Mouse (Mus musculus) brain, embryonic 14.5 days (tissue): Measurements from ENCODE around the gene Fbxo36. TPM values are rescaled to one million over a fixed set of nuclear protein-coding genes. Genes with fewer than 3 reads are reported as not detected.

Experiments
- DNase-seq: peaks from one replicate; pipeline ENCODE4 v3.0.0-alpha.2; 2011; ENCODE audit warnings: low read depth
- CTCF ChIP-seq: fragments of 200-500 bp; IDR thresholded peaks from 2 replicates; pipeline ENCODE4 v1.5.1; 2012; ENCODE audit warnings: inconsistent platforms, mild to moderate bottlenecking, moderate library complexity, borderline replicate concordance; ENCODE audit not compliant: insufficient read depth, insufficient read length; ENCODE audit errors: extremely low read depth
- POLR2A ChIP-seq: fragments of 200-500 bp; IDR thresholded peaks from 2 replicates; pipeline ENCODE4 v1.6.1; 2012; ENCODE audit warnings: mild to moderate bottlenecking, inconsistent platforms, borderline replicate concordance; ENCODE audit not compliant: poor library complexity, insufficient read depth, insufficient read length, severe bottlenecking; ENCODE audit errors: extremely low read depth
- polyA plus RNA-seq: library from polyadenylated mRNA; depleted of rRNA; stranded (reverse); fragments of >200 nt; gene quantifications from 2 replicates; pipeline ENCODE4 v1.2.3, GENCODE M21; 2012; rRNA removed

Gene Fbxo36
- polyA plus RNA-seq, 1 experiment: 4.9 TPM

DNA sequence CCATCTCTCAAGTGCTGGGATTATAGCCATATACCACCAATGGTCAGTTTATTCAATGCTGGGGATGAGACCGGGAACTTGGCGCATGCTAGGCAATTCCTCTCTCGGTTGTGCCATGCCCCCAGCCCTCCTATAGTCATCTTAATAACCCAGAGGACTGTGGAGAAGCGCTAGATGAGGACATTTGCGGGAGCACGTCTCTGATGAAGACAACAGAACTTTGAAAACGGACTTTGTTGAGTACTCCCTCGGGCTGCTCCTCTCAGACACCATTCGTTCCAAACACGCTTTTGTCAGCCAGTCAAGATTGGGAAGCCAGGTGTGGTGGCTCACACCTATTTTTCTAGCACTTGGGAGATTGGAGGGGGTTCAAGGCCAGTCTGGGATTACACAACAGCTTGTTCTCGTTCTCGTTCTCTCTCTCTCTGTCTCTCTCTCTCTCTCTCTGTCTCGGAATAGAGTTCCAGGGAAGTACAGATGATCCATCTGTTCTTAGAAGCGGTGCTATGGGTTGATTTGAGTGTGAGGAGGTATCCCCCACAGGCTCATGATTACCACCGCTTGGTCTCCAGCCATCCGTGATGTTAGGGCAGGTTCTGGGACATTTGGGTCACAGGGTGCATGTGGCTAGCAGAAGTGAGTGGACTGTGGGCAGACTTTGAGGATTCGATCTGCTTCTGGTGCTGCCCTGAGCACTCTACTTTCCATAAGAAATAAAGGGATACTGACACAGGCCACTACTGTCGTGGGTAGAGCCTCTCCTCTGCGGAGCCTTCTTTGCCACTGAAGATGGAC lies 97.3 kb downstream of the Fbxo36 start:
- peak; percentile 20 for DNase-seq
- TF ChIP-seq CTCF: no peak
- TF ChIP-seq POLR2A: no peak

DNA sequence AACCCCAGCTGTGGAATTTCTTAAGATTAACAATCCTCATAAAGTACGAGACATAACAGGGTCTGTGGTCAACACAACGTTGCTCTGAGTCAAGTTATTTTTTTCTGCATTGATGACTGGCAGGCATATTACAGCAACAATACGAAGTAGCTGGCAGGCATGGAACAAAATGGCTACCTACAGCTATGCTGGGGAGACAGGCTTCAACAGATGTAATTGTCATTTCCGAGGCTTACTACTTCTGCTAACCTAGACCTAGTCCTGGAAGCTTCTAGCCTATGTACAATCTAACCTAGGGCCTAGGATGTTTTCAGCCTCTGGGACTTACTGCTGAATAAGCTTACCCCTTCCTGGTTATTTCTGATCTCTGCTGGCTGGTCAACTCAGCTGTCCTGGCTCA lies 99.8 kb downstream of the Fbxo36 start:
- DNase-seq: no peak
- TF ChIP-seq POLR2A (no peak), CTCF (no peak)

DNA sequence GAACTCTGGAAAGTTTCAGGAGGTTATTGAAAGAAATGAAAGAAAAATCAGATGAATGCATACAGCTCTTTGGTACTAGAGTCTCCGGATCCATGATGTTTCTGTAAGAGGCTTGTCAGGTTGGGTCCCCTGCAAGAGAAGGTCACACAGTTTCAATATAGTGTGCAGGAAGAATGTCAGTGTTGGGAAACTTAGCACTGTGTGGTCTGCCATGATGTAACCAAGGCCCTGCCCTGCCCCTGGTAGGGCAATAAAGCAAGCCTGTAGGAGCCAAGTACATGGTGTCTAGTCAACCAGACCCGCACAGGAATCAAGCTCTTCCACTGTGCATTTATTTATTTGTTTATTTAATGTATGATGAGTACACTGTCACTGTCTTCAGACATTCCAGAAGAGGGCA lies 100.7 kb downstream of the Fbxo36 start:
- TF ChIP-seq CTCF (no peak), POLR2A (no peak)

DNA sequence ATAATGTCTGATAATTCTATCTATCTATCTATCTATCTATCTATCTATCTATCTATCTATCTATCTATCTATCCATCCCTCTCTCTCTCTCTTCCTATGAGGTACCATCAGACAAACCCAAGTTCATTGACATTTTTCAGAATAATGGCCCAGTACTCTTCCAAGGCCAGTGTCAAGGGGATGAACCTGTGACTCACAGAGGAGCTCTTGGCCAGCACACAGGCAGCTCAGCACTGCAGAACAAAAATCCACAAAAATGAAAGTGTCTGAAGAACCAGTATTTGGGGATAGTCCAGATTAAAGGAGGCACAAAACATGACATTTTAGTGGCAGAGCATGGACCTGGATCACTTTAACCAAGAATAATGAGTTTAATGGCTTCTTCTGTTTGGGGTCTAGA lies 103.0 kb downstream of the Fbxo36 start:
- TF ChIP-seq CTCF (no peak), POLR2A (no peak)
- no peak for DNase-seq

More for the DNA sequence above, 100.7 kb downstream of the Fbxo36 start:
- DNase-seq: no peak

DNA sequence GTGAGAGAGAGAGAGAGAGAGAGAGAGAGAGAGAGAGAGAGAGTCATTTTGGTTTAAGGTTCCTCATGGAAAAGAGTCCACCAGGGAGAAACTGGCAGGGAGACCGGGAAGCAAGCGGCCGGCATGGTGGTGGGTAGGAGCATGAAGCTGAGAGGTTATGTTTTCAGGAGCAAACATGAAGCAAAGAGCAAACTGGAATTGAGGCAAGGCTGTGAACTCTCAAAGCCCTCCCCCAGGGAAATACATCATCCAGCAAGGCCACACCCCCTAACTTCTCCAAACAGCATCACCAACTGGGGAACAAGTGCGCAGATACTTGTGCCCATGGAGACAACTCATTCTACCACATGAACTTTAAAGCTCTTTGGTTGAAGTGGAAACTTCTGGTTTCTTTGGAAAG lies 103.9 kb downstream of the Fbxo36 start:
- no peak for TF ChIP-seq CTCF
- TF ChIP-seq POLR2A: no peak
- no peak for DNase-seq

- no peak for TF ChIP-seq POLR2A
- TF ChIP-seq CTCF: no peak
- no peak for DNase-seq
Measured at GRCm38 (mm10) chr1:84945950-84946349, 106.3 kb downstream of the Fbxo36 start.

DNA sequence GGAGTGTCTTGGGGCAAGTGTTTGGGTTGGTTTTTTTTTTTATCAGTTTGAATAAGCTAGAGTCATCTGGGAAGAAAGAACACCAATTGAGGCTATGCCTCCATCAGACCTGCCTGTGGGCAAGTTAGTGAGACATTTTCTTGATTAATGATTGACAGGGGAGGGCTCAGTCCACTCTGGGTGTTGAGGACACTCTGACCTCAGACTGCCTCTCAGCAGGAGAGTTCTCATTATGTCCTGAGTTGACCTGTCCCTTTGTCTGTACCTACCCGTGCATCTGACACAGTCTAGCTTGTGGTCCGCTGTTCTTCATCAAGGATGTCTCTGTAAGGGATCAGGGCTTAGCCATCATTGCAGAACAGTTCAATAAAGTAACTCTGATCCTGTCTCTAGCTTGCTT lies 107.7 kb downstream of the Fbxo36 start:
- no peak for DNase-seq
- no peak for TF ChIP-seq CTCF
- TF ChIP-seq POLR2A: no peak

Other genes starting within 250 kb of the Fbxo36 start
- gene Dner, start 143.6 kb upstream of the Fbxo36 start, polyA plus RNA-seq: 150 and 215 TPM in 2 replicates
- 96.1 and 115 TPM in 2 replicates for gene Trip12, start 675 bp downstream of the Fbxo36 start, polyA plus RNA-seq
- gene Slc16a14, start 95.3 kb downstream of the Fbxo36 start, polyA plus RNA-seq: 8.8 and 10.9 TPM in 2 replicates